Mouse (Mus musculus): ENCODE results near the gene Glis3. TPM values are rescaled to one million over a fixed set of nuclear protein-coding genes. Genes with fewer than 3 reads are reported as not detected.

Glis3 gene
- total RNA-seq, 4 experiments from 2014 or later = 25.6 to 29.4 (median 26.0) TPM

GRCm38 (mm10) chr19:28389146-28389545 is 290.7 kb downstream of the Glis3 start:
- DNase-seq (ENCODE audit: low spot score in 2 of 2) = no peak

DNA sequence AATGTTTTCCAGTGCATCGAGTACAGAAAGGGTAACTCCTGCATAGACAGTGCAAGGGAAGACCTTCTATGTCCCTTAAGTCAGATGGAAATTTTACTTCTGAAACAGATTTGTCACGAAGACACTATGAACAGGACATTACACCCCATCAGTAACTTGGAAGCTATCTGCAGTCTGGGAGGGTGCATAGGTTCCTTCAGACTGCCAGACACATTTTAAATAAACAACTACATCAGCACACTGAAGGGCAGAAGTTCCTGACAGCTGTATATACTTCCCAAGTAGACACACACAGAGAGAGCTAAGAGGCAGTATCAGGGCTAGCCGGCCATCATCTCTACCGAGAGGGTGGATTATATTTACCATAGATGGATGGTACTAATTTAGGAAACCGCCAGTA is 296.5 kb downstream of the Glis3 start:
- DNase-seq (ENCODE audit: low spot score in 2 of 2) = no peak

DNA sequence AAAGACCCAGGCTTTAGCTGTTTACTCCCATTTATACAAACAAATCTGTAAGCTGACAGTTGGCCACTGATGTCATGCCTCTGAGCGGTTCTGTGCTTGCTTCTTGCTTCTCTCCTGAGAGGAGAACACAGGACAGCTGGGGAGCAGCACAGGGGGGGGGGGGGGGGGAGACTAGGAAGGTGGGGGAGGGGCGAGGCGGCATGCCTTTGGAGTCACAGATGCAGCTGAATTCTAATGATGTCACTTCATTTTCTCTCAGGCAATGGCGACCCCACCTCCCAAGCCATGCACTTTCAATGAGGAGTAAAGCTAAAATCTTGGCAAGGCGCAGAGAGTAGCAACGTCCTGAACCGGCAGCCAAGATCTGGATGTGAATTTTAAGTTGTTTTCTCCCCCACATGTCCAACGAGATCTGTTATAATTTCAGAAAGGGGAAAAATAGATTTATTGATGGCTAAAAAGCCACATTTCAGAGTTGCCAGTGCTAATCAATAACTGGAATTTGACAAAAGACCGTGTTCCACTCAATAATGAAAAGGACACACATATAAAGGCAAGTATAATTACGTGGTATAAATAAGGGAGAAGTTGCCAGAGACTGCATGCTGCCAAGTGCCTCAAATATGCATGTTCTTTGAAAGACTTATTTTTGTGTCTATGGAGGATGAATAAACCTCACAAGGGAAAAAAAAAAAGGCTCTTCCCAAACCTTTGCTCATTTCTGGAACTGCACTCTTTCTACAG is 297.5 kb downstream of the Glis3 start:
- no peak for DNase-seq (ENCODE audit: low spot score in 2 of 2)

DNA sequence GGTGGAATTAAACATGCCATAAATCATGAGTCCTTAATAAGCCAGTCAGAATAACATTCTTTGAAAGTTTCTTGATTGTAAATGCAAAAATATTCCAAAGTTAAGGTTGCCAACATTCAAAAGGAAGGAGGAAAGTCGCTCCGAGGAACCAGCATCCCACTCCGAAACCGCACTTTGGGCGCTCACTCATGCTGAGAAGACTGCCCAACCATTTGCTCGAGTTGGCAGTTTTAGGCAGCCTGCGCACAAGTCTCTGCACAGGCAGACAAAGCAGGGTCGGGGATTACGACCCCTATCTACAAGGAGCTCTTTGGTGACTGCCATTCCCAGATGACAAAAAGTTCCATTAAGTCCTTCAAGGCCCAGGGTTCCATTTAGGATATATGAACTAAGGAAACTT is 298.4 kb downstream of the Glis3 start:
- no peak for DNase-seq (ENCODE audit: low spot score in 2 of 2)

GRCm38 (mm10) chr19:28380691-28381262 is 299.1 kb downstream of the Glis3 start:
- DNase-seq (ENCODE audit: low spot score in 2 of 2) = peak in 1 of 2 experiments; percentile 44

DNA sequence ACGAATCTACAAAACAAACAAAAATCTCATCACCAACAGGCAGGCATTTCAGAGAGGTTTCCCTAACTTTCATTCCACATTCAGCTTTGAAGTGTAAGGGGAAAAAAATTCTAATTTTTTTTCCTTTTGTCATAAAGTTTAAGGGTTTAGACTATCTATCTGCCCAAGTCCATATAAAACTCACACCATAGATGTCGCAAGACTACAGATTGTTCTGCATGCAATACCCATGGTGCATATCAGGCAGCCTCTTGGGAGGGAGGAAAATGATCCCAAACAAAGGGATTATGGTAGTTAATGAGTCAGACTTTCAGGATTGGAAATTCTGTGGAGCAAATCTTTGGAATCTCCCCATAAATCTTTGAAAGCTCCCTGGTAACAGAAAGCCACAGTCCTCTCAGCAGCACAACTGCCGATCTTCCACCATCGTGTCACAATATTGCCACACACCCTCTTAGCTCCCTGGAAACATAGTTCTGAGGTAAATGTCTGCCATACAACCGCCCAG is 302.0 kb downstream of the Glis3 start:
- DNase-seq (ENCODE audit: low spot score in 2 of 2) = no peak

- no peak for DNase-seq (ENCODE audit: low spot score in 2 of 2)
Observed at GRCm38 (mm10) chr19:28376401-28376800, 303.5 kb downstream of the Glis3 start.

DNA sequence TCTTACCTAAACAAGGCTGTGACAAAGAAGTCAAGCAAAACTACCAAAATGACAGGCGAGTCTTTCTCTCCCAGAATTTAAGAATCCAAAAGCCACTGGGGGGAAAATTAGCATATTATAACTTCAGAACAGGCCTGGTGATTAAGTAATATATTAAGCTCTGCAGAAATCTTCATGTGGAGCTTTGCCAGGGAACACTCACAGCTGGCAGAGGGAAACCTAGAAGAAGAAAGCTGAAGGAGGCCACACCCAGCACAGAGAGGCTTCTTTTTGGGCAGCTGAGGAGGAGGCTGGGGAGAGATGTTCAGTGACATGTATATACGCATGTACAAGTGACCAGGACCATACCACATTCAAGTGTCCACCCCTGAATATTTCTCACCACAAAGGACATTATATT is 304.1 kb downstream of the Glis3 start:
- no peak for DNase-seq (ENCODE audit: low spot score in 2 of 2)

- DNase-seq (ENCODE audit: low spot score in 2 of 2) = no peak
Observed at GRCm38 (mm10) chr19:28374524-28374923, 305.4 kb downstream of the Glis3 start.

GRCm38 (mm10) chr19:28368215-28368614 is 311.7 kb downstream of the Glis3 start:
- no peak for DNase-seq (ENCODE audit: low spot score in 2 of 2)

DNA sequence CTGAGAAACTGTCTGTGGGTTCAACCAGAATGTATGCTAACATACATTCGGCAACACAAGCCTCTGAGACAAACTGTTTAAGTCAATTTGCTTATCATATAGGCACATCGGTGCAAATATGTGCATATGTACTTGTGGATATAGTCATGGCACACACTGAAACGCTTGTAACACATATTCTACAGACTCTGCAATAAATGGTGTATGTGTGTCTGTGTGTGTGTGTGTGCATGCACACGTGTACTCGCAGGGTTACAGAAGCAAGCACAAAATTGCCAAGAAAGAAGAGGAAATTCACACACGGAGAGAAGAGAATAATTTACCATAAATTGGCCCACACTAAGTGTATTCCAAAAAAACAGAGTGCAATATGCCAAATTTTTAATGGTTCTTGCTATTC is 312.6 kb downstream of the Glis3 start:
- DNase-seq (ENCODE audit: low spot score in 2 of 2) = no peak

- no peak for DNase-seq (ENCODE audit: low spot score in 2 of 2)
Observed at GRCm38 (mm10) chr19:28366766-28367165, 313.1 kb downstream of the Glis3 start.

GRCm38 (mm10) chr19:28365897-28366296 is 314.0 kb downstream of the Glis3 start:
- no peak for DNase-seq (ENCODE audit: low spot score in 2 of 2)

GRCm38 (mm10) chr19:28360884-28361283 is 319.0 kb downstream of the Glis3 start:
- DNase-seq (ENCODE audit: low spot score in 2 of 2) = no peak

DNA sequence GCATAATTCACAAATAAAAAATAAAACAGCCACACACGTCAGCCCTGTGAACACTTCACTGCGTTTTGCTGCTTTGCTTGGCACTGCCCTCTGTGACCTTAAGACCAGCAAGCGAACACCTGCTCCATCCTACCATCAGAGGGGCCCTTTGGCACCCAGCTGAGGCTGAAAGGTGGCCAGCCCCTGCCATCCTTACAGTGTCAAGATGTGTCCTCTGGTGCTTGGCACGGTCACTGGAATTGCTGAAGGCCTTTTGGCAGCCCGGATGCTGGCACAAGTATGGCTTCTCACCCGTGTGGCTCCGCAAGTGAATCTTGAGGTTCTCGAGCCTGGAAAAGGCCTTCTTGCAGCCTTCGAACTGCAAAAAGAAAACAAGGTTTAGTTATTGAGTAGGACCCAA is 322.3 kb downstream of the Glis3 start:
- DNase-seq (ENCODE audit: low spot score in 2 of 2) = no peak

DNA sequence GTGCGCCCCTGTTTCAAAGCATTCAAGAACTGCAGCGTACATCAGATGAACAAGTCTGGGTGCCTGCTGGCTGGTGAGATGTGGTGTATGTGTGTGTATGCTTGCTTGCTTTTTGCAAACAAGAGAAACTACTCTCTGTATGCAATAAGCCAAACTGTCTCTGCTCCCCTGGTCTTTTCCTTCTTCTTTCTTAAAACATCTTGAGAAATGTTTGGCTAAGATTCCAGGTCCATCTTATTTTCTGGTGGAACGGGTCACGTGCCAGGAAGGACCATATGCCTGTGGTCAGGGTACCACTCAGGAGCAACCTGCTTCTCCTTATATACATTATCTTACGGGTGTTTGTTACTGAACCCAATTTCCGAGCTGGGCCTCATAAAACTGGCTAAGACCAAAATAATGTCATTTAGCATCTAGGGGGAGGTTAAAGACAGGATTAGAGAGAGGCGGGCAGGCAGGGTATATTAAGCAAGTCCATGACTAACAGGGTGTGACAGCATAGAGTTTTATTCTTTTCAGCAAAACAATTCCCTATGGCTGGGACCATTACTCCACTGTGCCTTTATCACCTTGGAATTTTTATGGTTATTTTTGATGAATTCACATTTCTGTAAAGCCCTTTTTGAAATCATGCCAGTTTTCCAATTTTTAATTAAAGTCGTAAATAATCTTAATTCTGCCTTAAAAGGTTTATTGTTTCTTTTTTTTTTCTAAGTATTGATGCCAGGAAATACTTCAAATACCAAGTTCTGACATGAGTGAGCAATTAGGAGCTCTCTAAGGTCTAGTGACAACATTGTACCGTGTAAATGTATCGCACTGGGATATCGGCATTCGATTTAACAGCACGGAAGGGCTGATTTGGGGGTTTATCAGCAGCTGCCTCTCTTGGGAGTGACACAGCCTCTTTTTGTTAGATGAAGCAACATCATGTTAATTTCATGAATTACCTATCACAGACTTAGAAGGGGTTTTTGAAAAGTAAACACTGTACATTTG is 328.5 kb downstream of the Glis3 start:
- DNase-seq (ENCODE audit: low spot score in 2 of 2) = no peak

DNA sequence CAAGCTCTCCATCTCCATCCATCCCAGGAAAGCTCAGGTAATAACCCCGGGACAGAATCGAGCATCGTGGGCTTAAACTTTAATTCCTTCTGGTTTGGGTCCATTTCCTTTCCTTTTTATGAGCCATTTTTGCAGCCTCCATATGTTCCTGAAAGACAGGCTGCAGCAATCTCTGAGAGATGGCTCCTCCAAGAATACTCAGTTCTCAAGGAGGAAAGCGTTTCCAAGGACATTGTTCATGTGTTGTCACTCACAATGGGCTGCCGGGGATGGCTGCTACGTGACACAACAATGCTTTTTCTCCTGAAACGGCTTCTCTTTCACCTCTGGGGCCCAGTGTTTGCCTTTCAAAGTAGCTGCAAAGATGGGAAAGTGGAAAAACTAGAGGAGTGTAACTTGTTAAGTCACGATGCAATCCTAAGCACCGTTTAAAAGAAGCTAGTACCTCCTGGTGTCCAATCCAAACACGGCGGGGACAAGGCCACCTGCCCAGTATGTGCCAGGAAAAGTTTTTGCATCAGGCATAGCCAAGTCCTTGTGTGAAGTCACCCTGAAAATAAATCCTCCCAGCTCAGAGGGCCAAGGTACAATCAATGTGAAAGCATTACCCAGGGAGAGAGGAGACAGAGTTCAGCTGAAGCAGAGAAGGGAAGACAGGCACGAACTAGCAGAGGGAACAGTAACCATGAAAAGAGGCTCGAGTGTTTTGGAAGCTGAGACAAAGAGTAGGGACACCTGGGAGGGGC is 332.6 kb downstream of the Glis3 start:
- DNase-seq (ENCODE audit: low spot score in 2 of 2) = no peak

DNA sequence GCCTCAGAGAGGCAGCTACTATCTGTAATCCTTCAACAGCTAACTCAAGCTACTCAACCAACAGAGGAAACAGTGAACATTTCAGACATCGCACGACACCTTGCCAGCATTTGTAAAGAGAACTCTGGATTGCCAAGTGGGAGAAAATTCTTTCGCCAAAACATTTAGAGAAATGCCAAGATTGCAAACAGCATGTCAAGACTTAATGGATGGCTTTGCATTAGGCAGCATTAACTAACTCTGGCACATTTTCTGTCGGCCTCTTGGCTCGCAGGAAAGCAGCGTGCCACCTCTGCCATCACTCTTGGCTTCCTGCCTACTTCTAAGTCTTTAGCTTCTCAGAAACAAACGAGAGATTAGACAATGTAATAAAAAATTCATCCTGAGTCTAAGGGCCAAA is 336.2 kb downstream of the Glis3 start:
- no peak for DNase-seq (ENCODE audit: low spot score in 2 of 2)

- no peak for DNase-seq (ENCODE audit: low spot score in 2 of 2)
Observed at GRCm38 (mm10) chr19:28337574-28337973, 342.3 kb downstream of the Glis3 start.

DNA sequence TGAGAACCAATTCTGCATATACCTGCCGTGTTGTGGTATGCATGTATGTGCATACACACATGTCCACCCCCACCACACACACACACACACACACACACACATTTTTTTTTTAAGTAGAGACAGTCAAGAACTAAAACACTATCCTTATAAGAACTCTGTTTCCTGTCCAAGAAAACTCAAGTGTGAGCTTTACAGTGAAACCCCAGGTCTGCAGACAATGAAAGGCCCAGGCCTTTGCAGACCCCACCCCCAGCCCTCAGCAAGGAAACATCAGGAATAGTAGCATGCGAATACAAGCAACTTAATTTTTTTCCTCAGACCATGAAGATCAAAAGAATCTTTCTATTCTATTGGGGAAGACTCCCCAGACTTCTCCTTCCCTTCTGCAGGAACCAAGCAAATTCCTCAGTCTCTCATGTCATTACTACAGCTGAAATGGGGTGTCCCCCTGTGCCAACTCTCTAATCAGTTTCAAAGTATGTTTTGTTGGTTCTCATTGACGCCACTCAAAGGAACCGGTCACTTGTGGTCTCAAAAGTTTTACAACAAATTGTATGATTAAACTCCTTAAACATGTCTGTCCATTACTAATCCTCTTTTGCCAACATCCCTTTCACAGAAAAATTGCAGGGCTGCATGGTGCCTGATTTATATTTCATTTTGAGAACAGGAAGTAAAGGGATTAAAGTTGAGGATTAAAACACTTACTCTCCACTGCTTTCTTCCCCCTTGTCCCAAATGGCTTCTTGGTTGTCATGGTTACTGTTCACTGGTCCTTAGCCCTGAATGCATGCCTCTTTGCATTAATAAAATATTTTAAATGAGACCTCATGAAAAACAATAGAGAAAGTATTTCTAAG is 343.0 kb downstream of the Glis3 start:
- no peak for DNase-seq (ENCODE audit: low spot score in 2 of 2)
